Mouse (Mus musculus): ENCODE data around the gene Ssr2. TPM values are rescaled to one million over a fixed set of nuclear protein-coding genes. Genes with fewer than 3 reads are reported as not detected.

Ssr2 gene
- polyA plus RNA-seq, 1 experiment from 2014 or later: 278 TPM

DNA sequence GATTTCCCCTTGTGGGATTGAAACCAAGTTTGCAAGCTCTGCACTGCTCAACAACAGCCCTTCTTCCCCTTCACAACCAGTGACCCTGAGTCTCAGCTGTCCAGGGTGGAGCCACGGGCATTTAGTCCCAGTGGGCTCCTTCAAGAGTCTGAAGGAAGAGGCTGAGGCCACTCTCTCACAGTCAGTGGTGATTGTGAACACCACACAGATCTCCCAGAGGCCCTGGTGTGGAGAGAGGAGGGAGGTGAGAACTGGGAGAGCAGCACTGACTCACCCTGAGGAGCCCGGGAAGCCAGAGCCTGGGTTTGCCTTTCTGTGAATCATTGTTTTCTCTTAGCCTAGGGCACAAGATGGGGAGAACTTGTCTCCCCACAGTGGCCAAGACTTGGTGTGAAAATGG is 49.3 kb downstream of the Ssr2 start:
- WGBS: 21% methylated on average over 2 of the region's 2 CpGs
- Histone ChIP-seq H3K4me2 (peak overlapping the region; percentile 86), H3K9ac (peak overlapping the region; percentile 98), H3K4me1 (ENCODE audit: insufficient read depth) (peaks cover 27% of the 10 kb centered on the region), H3K4me3 (ENCODE audit: low read depth, low read length) (peak overlapping the region; percentile 91; the same call in 1 of the 2 replicates), H3K27ac (ENCODE audit: low read depth) (peak overlapping the region; percentile 99), H3K9me3 (ENCODE audit: low read depth, low read length) (no peaks in the 10 kb centered on the region), H3K27me3 (ENCODE audit: insufficient read depth, low read length) (no peaks in the 10 kb centered on the region), H3K36me3 (ENCODE audit: insufficient read depth) (peaks cover 44% of the 10 kb centered on the region)
- no peak for DNase-seq
- TF ChIP-seq CTCF (IDR thresholded peaks at IDR 0.05; ENCODE audit: low read depth): no peak
- ATAC-seq (ENCODE audit: insufficient read depth): no peak

DNA sequence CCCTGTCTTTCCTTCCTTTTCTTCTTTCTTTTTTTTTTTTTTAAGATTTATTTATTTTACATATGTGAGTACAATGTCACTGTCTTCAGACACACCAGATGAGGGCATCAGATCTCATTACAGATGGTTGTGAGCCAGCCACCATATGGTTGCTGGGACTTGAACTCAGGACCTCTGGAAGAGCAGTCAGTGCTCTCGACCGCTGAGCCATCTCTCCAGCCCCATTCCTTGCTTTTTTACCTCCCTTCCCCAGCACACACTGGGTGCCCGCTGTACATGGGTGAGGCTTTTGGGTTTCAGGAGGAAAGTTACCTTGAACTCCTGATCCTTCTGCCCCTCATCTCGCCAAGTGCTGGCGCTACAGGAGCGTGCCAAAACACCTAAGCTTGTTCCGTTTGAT is 49.9 kb downstream of the Ssr2 start:
- H3K4me3 ChIP-seq (ENCODE audit: low read depth, low read length): no peak overlapping the region
- WGBS: 82% methylated on average over 7 of the region's 7 CpGs
- DNase-seq (no peak), ATAC-seq (ENCODE audit: insufficient read depth) (no peak)
- H3K27ac ChIP-seq (ENCODE audit: low read depth): peak overlapping the region; percentile 99; the same call in 1 of the 2 replicates
- no peaks in the 10 kb centered on the region for H3K27me3 ChIP-seq (ENCODE audit: insufficient read depth, low read length)
- H3K4me1 ChIP-seq (ENCODE audit: insufficient read depth): peaks cover 24% of the 10 kb centered on the region
- H3K9ac ChIP-seq: no peak overlapping the region
- H3K36me3 ChIP-seq (ENCODE audit: insufficient read depth): peaks cover 50% of the 10 kb centered on the region
- no peak overlapping the region for H3K4me2 ChIP-seq
- H3K9me3 ChIP-seq (ENCODE audit: low read depth, low read length): no peaks in the 10 kb centered on the region
- no peak for TF ChIP-seq CTCF (IDR thresholded peaks at IDR 0.05; ENCODE audit: low read depth)

- Histone ChIP-seq H3K36me3 (ENCODE audit: insufficient read depth) (peaks cover 58% of the 10 kb centered on the region), H3K4me1 (ENCODE audit: insufficient read depth) (peaks cover 23% of the 10 kb centered on the region), H3K9ac (no peak overlapping the region), H3K4me3 (ENCODE audit: low read depth, low read length) (no peak overlapping the region), H3K27me3 (ENCODE audit: insufficient read depth, low read length) (no peaks in the 10 kb centered on the region), H3K9me3 (ENCODE audit: low read depth, low read length) (no peaks in the 10 kb centered on the region), H3K4me2 (0 out of 2 replicates have a peak overlapping the region, but pooled peaks have one; percentile 2), H3K27ac (ENCODE audit: low read depth) (no peak overlapping the region)
- ATAC-seq (ENCODE audit: insufficient read depth): no peak
- WGBS: 67% methylated on average over 7 of the region's 7 CpGs
- DNase-seq: no peak
- no peak for TF ChIP-seq CTCF (IDR thresholded peaks at IDR 0.05; ENCODE audit: low read depth)
Observed at GRCm38 (mm10) chr3:88626316-88626715, 50.6 kb downstream of the Ssr2 start.

- Histone ChIP-seq H3K9me3 (ENCODE audit: low read depth, low read length) (no peaks in the 10 kb centered on the region), H3K27me3 (ENCODE audit: insufficient read depth, low read length) (no peaks in the 10 kb centered on the region), H3K4me2 (no peak overlapping the region), H3K9ac (no peak overlapping the region), H3K36me3 (ENCODE audit: insufficient read depth) (peaks cover 66% of the 10 kb centered on the region), H3K4me1 (ENCODE audit: insufficient read depth) (peaks cover 23% of the 10 kb centered on the region), H3K4me3 (ENCODE audit: low read depth, low read length) (no peak overlapping the region), H3K27ac (ENCODE audit: low read depth) (no peak overlapping the region)
- DNase-seq (no peak), ATAC-seq (ENCODE audit: insufficient read depth) (no peak)
- TF ChIP-seq CTCF (IDR thresholded peaks at IDR 0.05; ENCODE audit: low read depth): no peak
- 44% methylated on average over 4 of the region's 4 CpGs for WGBS
Observed at GRCm38 (mm10) chr3:88627114-88627513, 51.4 kb downstream of the Ssr2 start.

GRCm38 (mm10) chr3:88627535-88627934 is 51.9 kb downstream of the Ssr2 start:
- ATAC-seq (ENCODE audit: insufficient read depth): no peak
- no peak overlapping the region for H3K27ac ChIP-seq (ENCODE audit: low read depth)
- no peak for TF ChIP-seq CTCF (IDR thresholded peaks at IDR 0.05; ENCODE audit: low read depth)
- H3K4me2 ChIP-seq: no peak overlapping the region
- DNase-seq: no peak
- 88% methylated on average over 2 of the region's 2 CpGs for WGBS
- H3K4me3 ChIP-seq (ENCODE audit: low read depth, low read length): no peak overlapping the region
- H3K36me3 ChIP-seq (ENCODE audit: insufficient read depth): peaks cover 70% of the 10 kb centered on the region
- H3K27me3 ChIP-seq (ENCODE audit: insufficient read depth, low read length): no peaks in the 10 kb centered on the region
- H3K4me1 ChIP-seq (ENCODE audit: insufficient read depth): peaks cover 23% of the 10 kb centered on the region
- H3K9me3 ChIP-seq (ENCODE audit: low read depth, low read length): no peaks in the 10 kb centered on the region
- no peak overlapping the region for H3K9ac ChIP-seq

- H3K4me3 ChIP-seq (ENCODE audit: low read depth, low read length): no peak overlapping the region
- H3K4me2 ChIP-seq: no peak overlapping the region
- H3K9me3 ChIP-seq (ENCODE audit: low read depth, low read length): no peaks in the 10 kb centered on the region
- no peak overlapping the region for H3K9ac ChIP-seq
- no peak for DNase-seq
- peak; percentile 8; the same call in 1 of the 2 replicates for ATAC-seq (ENCODE audit: insufficient read depth)
- peaks cover 21% of the 10 kb centered on the region for H3K4me1 ChIP-seq (ENCODE audit: insufficient read depth)
- 48% methylated on average over 4 of the region's 4 CpGs for WGBS
- H3K36me3 ChIP-seq (ENCODE audit: insufficient read depth): peaks cover 82% of the 10 kb centered on the region
- no peaks in the 10 kb centered on the region for H3K27me3 ChIP-seq (ENCODE audit: insufficient read depth, low read length)
- no peak for TF ChIP-seq CTCF (IDR thresholded peaks at IDR 0.05; ENCODE audit: low read depth)
- H3K27ac ChIP-seq (ENCODE audit: low read depth): no peak overlapping the region
Observed at GRCm38 (mm10) chr3:88628766-88629165, 53.1 kb downstream of the Ssr2 start.

GRCm38 (mm10) chr3:88629244-88629643 is 53.6 kb downstream of the Ssr2 start:
- Histone ChIP-seq H3K36me3 (ENCODE audit: insufficient read depth) (peaks cover 86% of the 10 kb centered on the region), H3K9ac (no peak overlapping the region), H3K9me3 (ENCODE audit: low read depth, low read length) (no peaks in the 10 kb centered on the region), H3K4me2 (no peak overlapping the region), H3K27ac (ENCODE audit: low read depth) (peak overlapping the region; percentile 50; the same call in 1 of the 2 replicates), H3K4me1 (ENCODE audit: insufficient read depth) (peaks cover 16% of the 10 kb centered on the region), H3K27me3 (ENCODE audit: insufficient read depth, low read length) (no peaks in the 10 kb centered on the region), H3K4me3 (ENCODE audit: low read depth, low read length) (no peak overlapping the region)
- peak; percentile 15; the same call in 1 of the 2 replicates for ATAC-seq (ENCODE audit: insufficient read depth)
- no peak for DNase-seq
- no peak for TF ChIP-seq CTCF (IDR thresholded peaks at IDR 0.05; ENCODE audit: low read depth)
- WGBS: 63% methylated on average over 13 of the region's 13 CpGs

Data from lung, embryonic 14.5 days (tissue).